Mouse (Mus musculus): Measurements from ENCODE around the gene Miga2.

Miga2 gene

DNA sequence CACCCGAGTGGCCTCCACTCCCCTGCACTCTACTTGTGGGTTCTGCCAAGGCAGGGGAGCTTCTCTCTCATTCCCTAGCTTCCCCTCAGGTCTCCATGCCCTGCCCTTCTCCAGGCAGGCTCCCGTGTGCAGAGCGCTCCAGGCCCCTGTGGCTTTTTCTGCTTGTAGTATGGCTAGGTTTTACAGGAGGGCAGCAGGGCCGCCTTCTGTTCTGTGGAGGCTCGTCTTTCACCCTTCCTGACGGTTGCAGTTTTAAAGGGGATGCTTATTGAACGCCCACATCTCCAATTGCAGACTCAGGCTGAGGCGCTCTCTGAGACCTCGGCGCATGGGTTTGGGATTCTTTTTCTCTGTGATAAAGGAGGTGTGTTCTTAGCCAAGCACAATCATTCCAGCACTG is 55.1 kb downstream of the Miga2 start:
- no peak for DNase-seq (ENCODE audit: low spot score)

DNA sequence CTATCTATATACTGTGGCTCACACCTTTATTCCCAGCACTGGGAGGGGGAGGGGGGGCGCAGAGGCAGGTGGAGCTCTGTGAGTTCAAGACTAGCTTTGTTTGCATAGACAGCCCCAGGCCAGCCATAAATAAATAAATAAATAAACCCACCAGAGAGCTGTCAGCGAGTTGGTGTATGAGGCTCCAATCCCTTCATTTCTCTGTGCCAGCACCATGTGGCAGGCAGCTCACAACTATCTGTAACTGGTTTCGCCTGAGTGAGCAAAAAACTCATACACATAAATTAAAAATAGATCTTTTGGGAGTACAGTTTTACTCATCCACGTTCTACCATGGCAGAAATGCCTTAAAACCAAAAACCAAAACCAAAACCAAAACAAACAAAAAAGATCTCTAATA is 57.4 kb downstream of the Miga2 start:
- no peak for DNase-seq (ENCODE audit: low spot score)

GRCm38 (mm10) chr2:30429156-30429555 is 65.1 kb downstream of the Miga2 start:
- no peak for DNase-seq (ENCODE audit: low spot score)
